9 mouse cellular contexts compared by ENCODE assay signal in genomic region chr8:115414061-115414473, GRCm38 (mm10).
DNase-seq lines count a peak whose midpoint lies in the region; ATAC-seq and TF ChIP-seq lines count a peak whose summit lies in the region.
"Had no signal": no experiment of that assay in that cellular context is flagged by ENCODE, and none has a peak within 500 bp of the region (broad histone marks: within the 10 kb centered on the region; RNA-seq: fewer than 3 reads in every experiment).

No protein-coding gene starts in this region.

- TF ChIP-seq CTCF in liver, postnatal 0 days (IDR thresholded peaks at IDR 0.05; ENCODE audit: low read depth) = no peak

- no peak overlapping the region for H3K9ac ChIP-seq in hindbrain, embryonic 14.5 days
- H3K9ac ChIP-seq in liver, postnatal 0 days (replicated peaks) = no peak overlapping the region
- H3K9ac ChIP-seq: limb, embryonic 12.5 days had no signal

- no peaks in the 10 kb centered on the region for H3K9me3 ChIP-seq in hindbrain, embryonic 14.5 days (ENCODE audit: control insufficient read depth, low read length)
- H3K9me3 ChIP-seq in liver, postnatal 0 days (ENCODE audit: low read length) = no peaks in the 10 kb centered on the region
- H3K9me3 ChIP-seq: limb, embryonic 12.5 days had no signal

- no peaks in the 10 kb centered on the region for H3K27me3 ChIP-seq in hindbrain, embryonic 14.5 days (ENCODE audit: control insufficient read depth, insufficient read depth, low read length)
- no peaks in the 10 kb centered on the region for H3K27me3 ChIP-seq in liver, postnatal 0 days (ENCODE audit: insufficient read depth, low read length)

- DNase-seq in frontal cortex, postnatal 10 days (ENCODE audit: low spot score in 2 of 2) = peak; percentile 26 to 36
- DNase-seq in frontal cortex, postnatal 36 days (ENCODE audit: low spot score in 2 of 2) = no peak
- DNase-seq in A20 (ENCODE audit: low read depth, low spot score) = peak; percentile 94
- DNase-seq in embryo, embryonic 9.5 days (ENCODE audit: extremely low spot score) = peak; percentile 29
- no peak for DNase-seq in hindbrain, embryonic 14.5 days (ENCODE audit: low spot score)
- DNase-seq in liver, postnatal 0 days = peak; percentile 64
- DNase-seq in urinary bladder, postnatal 10 days (ENCODE audit: low spot score) = no peak

- peak; percentile 57; the same call in 1 of the 2 replicates for ATAC-seq in hindbrain, embryonic 14.5 days (ENCODE audit: low FRiP score)
- ATAC-seq in liver, postnatal 0 days = peak; percentile 81
- ATAC-seq in neutrophil, adult 5-6 weeks (ENCODE audit: extremely low read depth, insufficient number of reproducible peaks, low FRiP score, poor library complexity, severe bottlenecking) = peak; percentile 92

- peaks cover 7% of the 10 kb centered on the region; the same call in 1 of the 2 replicates for H3K4me1 ChIP-seq in hindbrain, embryonic 14.5 days (replicated peaks; ENCODE audit: control insufficient read depth, insufficient read depth, low read length)
- no peaks in the 10 kb centered on the region; the same call in 1 of the 2 replicates for H3K4me1 ChIP-seq in liver, postnatal 0 days (ENCODE audit: insufficient read depth)

- no peak overlapping the region for H3K27ac ChIP-seq in hindbrain, embryonic 14.5 days
- no peak overlapping the region for H3K27ac ChIP-seq in liver, postnatal 0 days (ENCODE audit: low read depth)
- H3K27ac ChIP-seq: limb, embryonic 12.5 days had no signal

- WGBS in hindbrain, embryonic 14.5 days = 9% methylated on average over 7 of the region's 7 CpGs
- WGBS in liver, postnatal 0 days (ENCODE audit: insufficient replicate concordance) = 9% methylated on average over 7 of the region's 7 CpGs

- no peak overlapping the region for H3K4me2 ChIP-seq in hindbrain, embryonic 14.5 days (replicated peaks)
- H3K4me2 ChIP-seq in liver, postnatal 0 days (ENCODE audit: low read depth, low read length) = no peak overlapping the region
- H3K4me2 ChIP-seq: limb, embryonic 12.5 days had no signal

- TF ChIP-seq EP300 in liver, postnatal 0 days (IDR thresholded peaks at IDR 0.05; ENCODE audit: low read depth) = peak; percentile 45

- no peaks in the 10 kb centered on the region for H3K36me3 ChIP-seq in hindbrain, embryonic 14.5 days (replicated peaks; ENCODE audit: control insufficient read depth, insufficient read depth)
- no peaks in the 10 kb centered on the region for H3K36me3 ChIP-seq in liver, postnatal 0 days (replicated peaks; ENCODE audit: insufficient read depth, low read length)
- H3K36me3 ChIP-seq: limb, embryonic 12.5 days had no signal

- no peak overlapping the region for H3K4me3 ChIP-seq in hindbrain, embryonic 14.5 days (replicated peaks; ENCODE audit: low read length)
- no peak overlapping the region for H3K4me3 ChIP-seq in liver, postnatal 0 days (ENCODE audit: low read depth, low read length)
- H3K4me3 ChIP-seq: limb, embryonic 12.5 days had no signal

Comparison
In these comparisons a context has a peak if more than half of its experiments do, and no peak if none do; other contexts are left out.
1. DNase-seq: peak in frontal cortex, postnatal 10 days (2 of 2), A20 (single experiment), embryo, embryonic 9.5 days (single experiment) and liver, postnatal 0 days (single experiment); none in frontal cortex, postnatal 36 days (0 of 2), hindbrain, embryonic 14.5 days (single experiment) and urinary bladder, postnatal 10 days (single experiment).
2. Peak in every context shown above with its lines, with median percentiles within 50 percentile points of each other: ATAC-seq.